Mouse (Mus musculus) retina, postnatal 1 day (tissue): ENCODE results near the gene Ncoa1.

Source experiments
- DNase-seq: peaks from one replicate; pipeline ENCODE4 v3.0.0-alpha.2; 2012

The Ncoa1 gene

DNA sequence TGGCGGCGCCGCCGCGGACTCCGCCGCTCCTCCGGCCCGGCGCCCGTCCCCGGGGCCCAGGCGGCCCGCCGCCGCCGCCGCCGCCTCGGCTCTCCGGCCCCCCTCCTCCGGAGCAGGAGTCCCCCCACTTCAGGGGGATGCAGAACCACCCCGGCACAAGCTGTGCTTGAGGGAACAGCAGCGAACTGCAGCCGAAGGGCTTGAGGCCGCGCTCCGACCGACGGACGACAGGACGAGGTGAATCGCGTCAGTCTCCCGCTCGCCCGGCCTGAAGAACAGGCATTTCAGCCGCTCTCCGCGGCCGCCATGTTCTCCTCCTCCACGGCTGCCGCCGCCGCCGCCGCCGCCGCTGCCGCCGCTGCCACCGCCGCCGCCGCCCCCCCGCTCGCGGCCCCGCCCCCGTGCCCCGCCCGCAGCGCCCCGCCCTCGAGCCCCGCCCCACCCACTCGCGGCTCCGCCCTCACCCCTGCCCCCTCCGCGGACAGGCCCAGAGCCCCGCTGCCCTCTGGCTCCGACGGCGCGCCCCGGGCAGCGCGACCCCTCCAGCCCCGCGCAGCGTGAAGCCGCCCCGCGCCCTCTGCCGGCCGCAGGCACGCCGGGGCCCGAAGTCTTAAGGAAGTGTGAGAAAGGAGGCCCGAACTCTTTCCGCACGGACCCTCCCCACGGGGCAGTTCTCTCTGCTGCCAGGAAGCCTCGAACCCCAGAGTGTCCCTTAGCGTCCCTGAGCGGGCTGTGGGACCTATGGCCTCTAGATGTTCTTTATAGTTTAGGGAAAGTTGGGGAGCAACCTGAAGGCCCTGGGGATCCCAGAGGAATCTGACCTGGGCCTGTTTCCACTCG lies at the start of gene Ncoa1:
Gene Ncoa1, minus strand, starts transcription at position 351 of the 840 bp plus-strand sequence.
- peak; percentile 89 for DNase-seq

DNA sequence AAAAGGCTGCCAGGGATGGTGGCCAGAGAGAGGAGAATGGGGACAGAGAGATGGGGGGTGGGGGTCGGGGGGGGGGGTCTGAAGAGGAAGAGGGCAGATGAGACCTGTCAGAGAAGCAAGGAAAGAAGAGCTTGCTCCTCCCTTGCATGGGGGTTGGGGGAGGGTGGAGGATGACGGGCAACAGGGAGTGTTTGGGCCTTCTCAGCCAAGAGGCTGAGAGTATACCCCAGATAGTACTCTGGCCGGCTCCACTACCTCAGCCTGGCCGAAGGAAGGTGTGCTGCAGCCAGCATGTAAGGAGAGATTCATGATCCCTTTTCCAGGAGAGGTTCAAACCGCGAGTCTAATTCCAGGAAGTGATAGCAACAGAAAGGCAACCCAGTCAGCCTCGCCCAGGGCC lies 47.6 kb upstream of the Ncoa1 start:
- DNase-seq = peak; percentile 58

DNA sequence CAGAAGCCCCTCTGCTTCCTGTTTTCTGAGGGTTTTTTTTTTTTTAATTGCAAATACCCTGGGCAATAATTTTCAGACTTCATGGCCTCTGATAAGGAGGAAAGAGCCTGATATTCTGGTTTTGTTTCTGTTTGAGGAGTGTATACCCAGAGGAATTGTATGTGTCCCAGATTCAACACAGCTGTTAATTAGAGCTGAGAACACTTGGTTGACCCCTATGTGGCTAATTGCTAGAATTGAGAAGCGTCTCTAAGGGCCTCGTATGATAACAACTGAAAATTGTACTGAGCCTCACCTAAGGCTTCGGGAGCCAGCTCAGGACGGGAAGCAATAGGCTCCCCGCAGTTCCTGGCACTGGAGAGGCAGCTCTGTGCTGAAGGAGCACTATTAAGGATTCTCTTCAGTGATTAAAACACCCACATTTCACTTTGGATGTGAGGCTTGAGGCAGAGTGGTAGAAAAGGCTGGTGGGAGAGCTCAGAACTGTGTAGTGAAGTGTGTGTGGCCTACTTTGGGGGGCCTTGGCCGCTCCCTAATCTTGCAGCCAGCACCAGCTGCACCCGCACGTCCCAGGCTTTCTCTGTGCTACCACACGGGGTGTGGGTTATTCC lies 46.8 kb upstream of the Ncoa1 start:
- peak; percentile 90 for DNase-seq

DNA sequence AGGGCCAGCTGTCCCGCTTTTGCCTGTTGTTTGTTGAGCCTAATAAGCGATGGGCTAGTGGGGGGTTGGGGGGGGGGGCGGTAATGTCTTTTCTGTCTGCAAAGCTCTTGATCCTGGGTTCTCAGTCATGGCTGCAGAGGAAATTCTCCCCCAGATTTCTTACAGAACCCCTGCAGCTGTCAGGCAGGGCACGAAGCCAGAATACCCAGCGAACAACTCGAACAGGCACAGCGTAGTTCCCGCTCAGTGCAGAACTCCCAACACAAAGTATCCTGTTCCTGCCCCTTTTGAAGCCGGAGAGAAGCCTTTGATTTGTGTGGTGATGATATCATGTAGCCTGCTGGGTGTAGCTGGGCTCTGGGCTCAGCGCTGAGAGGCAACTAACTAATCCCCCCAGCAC lies 46.2 kb upstream of the Ncoa1 start:
- peak; percentile 96 for DNase-seq

DNA sequence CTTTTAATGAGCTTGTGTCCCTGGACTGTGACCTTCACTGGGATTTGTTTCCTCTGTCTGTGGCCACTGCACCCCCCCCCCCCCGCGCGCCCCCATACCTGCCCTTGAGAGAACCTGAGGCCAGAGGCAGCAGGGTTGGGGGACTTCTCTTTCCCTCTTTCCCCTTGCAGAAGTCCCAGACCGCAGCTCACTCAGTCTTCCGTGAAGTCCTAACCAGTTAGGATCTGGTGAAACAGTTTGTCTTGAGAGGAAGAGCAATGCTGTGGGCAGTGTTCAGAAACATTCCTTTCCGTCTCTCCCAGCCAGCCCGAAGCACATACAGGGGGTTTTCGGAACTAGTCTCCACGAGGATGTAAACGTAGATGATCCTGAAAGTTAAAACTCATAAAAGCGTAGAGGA lies 42.0 kb upstream of the Ncoa1 start:
- DNase-seq = no peak

DNA sequence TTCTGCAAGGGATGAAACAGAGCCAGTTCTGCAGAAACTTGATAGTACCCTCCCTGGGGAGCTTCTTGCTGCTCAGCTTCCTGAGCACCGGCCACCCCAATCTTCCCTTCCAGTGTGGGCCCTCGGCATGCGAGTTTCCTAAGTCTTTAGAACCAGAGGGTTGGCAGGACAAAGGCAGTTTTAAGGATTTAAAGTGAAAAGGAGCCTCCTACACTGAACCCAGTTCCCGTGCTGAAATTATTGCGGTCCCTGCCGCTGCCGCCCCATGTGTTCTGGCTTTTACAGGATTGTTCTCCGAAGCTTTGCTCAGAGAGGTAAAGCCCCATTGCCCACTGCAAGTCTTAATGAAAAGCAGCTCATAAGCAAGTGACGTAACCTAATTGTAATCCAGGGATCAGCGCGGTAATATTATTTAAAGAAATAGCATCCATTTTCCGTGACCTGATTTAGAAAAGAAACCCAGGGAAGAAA lies 32.6 kb upstream of the Ncoa1 start:
- peak; percentile 90 for DNase-seq

DNA sequence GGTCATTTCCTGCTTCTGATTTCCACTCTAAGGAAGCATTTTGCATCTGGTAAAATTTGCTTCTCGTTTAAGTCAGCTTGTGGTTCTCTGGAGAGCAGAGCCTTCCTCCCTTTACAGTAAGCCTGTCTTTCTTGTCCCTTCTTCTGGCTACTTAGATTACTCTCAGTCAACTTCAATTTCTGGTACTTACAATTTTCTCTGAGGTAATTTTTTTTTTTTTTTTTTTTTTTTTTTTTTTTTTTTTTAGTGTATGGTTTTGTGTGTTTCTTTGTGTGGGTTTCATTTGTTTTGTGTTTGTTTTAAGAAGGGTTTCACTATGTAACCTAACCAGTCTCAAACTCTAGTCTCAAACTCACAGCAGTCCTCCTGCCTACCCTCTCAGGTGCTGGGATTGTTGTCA lies 31.2 kb upstream of the Ncoa1 start:
- DNase-seq = no peak

DNA sequence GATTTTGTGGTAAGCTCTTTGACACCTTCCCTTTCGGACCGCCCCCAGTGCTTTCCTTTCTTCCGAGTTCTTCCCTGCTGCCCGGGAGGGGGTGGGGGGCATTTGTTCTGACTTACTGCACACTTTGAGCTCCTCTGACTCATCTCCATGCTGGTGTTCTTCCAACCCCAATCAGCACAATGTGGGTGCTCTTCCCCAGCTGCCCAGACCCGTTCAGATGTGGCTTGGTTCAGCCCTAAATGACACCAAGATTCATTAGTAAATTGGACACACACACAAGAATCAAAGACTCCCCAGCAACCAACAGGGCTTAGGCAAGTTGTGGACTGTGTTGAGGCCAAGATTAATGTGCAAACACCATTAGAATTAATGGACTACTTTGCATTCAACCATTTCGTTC lies 30.5 kb upstream of the Ncoa1 start:
- DNase-seq = peak; percentile 50

DNA sequence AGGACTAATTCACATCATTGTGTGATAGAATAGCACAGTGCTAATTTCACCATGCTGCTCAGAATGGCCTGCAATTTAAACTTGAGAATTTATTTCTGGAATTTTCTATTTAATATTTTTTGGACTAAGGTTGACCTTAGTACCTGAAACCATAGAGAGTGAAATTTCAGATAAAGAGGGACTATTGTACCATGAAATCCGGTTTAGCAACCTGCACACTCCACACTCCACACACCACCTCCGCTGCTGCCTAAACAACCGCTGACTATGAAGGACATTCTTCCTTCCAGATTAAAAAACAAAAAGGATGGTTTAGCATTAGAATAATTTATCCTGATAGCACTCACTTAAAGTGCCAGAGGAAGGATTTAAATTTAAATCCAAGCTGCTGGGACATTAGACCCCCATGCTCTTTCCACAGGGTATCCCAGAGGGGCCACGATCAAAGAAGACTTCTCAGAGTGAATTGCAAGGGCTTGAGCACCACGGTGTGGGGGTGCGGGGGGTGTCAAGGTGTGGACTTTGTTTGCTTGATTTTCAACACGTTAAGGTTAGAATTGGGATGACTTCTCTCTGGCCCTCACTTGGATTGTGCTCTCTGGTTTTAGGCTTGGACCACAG lies 29.9 kb upstream of the Ncoa1 start:
- DNase-seq = no peak

DNA sequence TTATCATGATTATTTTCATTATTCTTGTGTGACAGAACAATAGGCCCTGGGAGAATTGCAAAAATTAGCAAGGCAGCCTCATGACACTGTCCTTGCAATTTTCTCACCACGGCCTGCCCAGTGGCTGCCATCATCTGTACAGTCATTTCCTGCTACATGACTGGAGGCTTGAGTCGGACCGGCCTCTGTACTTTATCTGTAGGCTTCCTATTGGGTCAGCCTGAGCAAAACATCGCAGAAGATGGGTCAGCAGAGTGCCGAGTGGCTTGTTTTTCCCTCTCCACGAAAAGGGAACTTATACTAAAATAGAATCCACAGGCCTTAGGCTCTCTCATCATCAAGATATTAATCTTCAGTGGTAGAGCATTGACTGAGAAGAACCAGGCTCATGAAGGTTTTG lies 28.3 kb upstream of the Ncoa1 start:
- peak; percentile 45 for DNase-seq

DNA sequence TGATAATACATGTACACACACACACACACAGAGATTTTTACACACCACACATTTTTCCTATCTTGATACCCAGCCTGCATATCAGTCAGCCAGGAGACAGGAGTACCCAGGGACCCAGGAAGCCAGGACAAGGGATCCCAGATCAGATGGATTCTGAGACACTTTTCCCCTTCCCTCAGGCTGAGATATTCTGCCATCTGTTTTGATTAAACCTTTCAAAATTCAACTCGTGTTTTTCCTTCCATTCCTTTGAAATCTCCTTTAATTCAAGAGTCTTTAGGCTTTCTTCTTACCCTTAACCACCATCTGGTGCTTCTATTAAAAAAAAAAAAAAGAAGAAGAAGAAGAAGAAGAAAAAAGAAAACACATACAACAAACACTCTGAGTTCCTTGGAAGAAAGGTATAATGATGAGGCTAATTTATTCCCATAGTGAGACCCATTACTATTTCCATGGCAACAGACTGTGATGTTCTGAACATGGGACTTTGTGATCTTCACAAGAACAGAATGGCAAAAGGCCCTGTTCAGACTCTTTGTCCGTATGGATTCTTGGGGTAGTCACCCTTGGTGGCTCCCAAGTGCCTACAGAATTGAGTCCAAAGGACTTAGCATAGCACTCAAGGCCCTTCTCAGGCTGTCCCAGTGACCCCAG lies 26.8 kb upstream of the Ncoa1 start:
- no peak for DNase-seq

DNA sequence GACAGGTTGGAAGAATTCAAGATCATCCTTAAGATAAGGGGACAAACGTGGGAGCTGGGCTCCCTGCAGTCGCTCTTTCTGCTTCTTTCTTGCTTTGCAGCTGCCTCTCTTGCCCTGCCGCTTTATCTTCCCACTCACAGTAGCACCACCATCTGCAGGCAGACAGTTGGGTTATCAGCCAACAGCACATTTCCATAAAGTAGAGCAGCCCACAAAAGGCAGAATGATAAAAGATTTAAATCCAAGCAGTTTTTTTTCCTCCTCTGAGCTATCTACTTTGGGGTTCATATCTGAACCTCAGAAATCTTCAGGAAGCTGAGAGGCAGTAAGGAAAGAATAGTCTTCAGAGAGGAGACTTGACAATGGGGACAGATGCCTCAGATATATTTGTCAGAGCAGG lies 24.9 kb upstream of the Ncoa1 start:
- no peak for DNase-seq

DNA sequence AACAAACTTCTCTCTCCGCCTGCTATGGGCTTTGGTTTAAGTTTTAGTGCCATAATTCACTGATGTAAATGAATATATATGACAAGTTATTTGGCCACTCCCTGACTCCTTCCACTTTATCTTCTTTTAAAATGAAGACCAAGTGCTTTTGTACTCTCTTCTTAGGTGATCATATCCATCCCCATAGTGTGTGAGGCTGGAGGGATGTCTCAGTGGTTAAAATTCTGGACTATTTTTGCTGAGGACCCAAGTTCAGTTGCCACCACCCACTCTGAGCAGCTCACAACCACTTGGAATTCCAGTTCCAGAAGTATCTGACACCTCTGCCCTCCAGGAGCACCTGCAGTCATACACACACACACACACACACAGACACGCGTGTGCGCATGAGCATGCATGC lies 23.5 kb upstream of the Ncoa1 start:
- no peak for DNase-seq

DNA sequence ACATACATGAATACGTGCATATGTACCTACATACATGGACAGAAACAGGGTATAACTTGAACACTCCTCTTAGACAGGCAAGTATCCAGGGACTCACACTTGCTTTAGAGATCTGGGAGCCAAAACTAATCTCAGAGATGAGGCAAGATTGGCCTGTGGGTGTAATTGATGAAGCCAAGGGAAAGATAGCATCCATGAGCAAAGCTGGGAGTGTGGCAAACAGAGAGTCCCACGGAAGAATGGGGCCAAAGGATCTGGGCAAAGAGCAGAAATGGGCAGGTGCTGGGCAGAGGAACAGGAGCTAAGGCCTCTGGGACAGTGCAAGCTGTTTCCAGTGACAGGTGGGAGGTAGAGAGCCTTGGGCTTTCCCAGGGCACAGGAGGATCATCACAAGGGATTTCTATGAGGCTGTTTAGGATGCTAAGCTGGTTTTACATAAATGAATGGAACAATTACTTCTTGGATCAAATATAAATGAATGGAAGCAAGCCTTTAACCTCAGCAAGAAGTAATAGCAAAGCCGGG lies 22.7 kb upstream of the Ncoa1 start:
- no peak for DNase-seq

DNA sequence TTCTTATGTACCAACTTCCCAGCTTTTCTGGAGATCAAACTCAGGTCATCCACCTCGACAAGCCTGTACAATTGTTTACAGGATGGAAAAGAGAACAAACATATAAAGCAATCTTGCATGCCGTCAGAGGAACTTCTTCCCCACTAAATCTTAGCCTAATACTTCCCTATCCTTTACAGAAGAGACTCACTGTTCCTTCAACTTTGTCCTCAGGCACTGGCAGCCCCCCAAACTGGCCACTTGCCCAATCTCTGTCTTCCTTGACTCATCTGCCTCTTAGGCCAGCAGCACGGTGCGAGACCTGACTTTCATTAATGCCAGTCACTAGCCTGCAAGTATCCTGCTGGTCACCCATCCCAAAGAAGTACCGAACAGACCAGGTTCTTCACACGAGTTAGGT lies 11.4 kb upstream of the Ncoa1 start:
- DNase-seq = no peak

DNA sequence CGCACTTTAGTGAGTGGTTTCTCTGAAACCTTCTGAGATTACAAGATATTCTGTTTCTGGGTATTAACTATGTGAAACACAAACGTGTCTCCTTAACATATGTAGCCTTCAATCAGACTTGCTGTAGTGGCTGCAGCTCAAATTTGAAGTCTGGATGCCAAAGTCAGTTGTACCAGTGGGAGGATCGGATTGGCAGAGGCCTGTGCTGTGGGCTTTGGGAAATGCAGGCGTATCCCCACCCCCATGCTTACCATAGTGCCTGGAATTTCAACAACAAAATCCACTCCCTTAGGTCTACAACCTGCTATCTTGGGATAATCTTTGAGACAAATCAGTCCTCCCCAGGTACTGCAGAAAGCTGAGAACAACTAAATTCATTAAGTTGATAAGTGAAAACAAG lies 6.4 kb upstream of the Ncoa1 start:
- DNase-seq = no peak

DNA sequence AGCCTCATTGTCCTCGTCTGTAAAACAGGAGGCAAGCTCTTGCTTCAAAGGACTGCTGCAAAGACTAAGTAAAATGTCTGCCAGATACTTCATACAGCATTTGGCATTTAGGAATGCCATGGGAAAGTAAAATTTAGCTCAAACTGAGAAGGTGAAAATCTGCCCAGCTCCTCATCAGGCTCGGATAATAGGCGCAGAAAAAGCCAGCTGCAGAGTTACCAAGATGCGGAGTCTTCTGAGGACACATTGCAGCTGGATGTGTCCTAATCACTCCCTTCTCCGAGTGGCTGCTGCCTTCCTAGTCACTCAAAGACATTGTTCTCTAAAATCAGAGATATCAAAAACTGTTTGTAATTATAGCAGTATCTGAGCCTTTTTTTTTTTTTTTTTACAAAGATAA lies 4.7 kb upstream of the Ncoa1 start:
- DNase-seq = no peak

DNA sequence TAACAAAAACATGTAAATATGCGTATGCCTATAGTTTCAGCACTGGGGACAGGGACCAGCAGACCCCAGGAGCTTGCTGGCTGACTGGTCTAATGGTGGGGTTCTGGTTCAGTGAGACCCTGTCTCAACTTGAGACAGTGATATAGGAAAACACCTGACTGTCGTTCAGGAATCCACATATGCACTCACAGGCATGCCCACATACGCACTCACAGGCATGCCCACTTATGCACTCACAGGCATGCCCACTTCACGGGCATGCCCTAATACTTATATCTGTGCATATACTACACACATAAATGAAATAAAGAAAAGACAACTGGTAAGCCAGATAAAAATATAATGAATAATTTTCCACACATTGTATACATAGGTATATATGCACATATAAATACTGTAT lies 3.3 kb upstream of the Ncoa1 start:
- no peak for DNase-seq

DNA sequence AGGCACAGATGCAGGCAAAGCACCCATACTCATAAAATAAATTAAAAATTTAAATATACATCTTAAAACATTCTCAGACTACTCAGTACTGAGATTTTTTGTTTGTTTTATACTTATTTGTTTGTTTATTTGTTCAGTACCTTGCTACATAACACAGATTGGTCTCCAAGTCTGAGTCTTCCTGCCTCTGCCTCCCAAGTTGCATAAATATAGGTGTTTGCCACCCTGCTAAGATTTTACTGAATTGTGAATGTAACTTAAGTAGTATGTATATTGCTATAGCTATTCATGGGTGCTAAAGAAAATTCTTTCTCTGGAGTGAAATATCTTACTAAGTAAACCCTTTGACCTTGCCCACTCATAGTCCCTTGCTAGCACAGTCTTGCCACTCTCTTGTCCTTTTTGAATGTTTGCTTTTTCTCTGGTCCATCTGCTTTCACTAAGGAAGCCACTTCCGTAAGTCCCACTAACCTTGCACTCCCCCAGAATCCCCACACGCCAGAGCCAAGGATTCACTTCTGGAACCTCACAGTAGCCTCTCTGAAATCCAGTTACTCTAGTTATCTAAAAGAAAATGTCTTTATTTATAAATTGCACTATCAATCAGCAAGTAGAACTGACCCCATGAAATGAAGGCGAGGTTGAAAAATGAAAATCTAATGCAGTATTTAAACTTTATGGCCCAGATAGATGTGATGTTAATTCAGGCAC lies 2.3 kb upstream of the Ncoa1 start:
- DNase-seq = no peak

DNA sequence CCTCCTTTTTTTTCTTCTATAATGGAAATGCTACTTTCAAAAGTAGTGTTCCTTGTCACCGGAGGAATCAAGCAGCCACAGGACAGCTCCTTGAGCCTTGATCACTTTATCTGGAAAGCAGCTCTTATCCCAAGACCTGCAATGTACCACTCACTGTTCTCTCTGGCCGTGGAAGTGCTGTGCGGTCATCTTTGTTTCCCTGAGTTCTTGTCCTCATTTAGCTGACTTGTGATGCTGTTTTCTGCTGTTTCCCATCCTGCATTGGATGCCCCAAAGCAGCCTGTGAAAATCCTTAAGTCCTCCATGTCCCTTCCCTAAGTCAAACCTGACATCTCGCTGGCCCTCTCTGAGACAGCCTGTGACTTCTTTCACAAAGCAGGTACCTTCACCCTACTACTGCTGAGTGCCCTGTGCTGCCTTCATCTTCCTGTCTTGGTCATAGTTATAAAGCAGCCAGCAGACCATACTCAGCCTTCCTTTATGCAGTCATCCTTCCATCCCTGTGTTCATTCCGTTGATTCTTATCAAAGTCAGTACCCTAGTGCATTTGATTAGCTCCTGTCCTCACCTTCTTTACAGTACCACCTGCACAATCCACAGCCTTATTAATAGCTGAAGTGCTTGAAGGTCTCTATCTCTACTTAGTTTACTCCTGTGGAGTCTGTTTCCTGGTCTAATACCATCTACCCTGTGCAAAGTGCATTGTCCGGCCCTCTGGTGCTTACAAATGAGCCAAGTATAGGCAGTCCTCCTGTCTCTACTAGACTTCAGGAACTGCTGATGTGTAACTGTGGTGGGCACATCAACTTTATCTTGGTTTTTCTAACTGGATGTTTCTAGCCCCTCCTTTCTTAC lies 1.2 kb upstream of the Ncoa1 start:
- no peak for DNase-seq

DNA sequence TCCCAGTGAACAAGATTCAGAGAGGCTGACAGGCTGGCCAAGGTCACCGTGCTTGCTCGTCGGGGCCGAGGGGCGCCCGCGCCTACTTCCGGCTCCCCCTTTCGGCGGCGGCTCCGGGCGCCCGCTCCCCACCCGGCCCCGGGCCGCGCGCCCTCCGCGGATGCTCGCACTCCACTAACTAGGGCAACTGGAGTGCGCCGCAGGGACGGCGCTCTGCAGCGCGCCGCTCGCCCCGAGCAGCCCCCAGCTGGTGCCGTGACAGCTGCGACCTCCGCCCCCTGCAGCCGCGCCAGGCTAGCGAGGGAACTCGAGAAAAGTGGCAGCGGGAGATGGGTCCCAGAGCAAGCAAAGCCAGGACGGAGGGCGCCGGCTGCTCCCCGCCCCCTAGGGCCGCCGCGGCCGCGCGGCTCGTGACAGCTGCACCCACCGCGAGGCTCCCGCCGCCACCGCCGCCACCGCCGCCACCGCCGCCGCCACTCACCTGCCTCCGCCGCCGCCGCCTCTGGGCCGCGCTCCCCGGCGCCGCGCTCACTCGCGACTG lies 621 bp downstream of the Ncoa1 start:
- peak; percentile 90 for DNase-seq
